10 mouse cellular contexts compared by ENCODE assay signal in the genomic region with DNA sequence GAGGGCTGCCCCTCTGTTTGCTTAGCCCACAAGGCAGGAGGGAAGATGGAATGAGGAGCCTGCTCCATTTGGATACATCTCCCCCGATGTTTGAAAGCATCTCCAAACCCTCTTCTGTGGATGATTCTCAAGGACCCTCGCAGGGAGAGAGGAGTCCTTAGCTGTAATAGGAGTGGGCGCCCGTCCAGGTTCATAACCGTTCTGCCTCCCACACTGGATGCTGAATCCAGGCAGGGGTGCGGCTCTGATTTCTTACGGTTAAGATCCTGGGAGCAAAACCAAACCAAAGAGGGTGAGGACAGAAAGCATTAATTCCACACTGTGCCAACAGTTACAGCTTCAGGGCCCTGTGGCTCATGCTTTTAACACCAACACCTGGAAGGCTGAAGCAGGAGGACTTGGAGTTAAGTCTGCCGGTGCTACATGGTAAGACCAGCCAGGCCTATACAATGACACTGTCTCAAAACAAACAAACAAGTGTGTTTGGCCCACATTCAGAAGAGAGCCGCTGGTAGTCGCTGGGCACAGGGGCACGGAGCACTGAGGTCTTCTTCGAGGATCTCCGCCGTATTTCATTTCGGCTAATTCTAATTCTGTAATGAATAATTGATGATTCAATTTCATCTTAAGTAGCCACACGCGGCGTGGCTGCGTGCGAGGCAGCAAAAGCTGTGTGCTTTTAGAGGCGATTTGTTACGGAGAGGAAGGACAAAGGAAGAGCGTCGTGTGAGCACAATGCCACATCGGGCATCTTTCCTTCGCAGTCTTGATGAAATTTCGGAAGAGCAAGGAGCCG.
DNase-seq lines count a peak whose midpoint lies in the region; ATAC-seq lines count a peak whose summit lies in the region.
"Had no signal": no experiment of that assay in that cellular context is flagged by ENCODE, and none has a peak within 500 bp of the region (broad histone marks: within the 10 kb centered on the region; RNA-seq: fewer than 3 reads in every experiment).

No protein-coding gene starts in this region.

- ATAC-seq in neural tube, embryonic 11.5 days (ENCODE audit: insufficient read depth, low FRiP score, low TSS enrichment), result peak; percentile 72
- 0 out of 2 replicates have a peak, but pooled peaks have one; percentile 39 for ATAC-seq in forebrain, embryonic 11.5 days (replicated peaks; ENCODE audit: low FRiP score)
- peak; percentile 61; the same call in 1 of the 2 replicates for ATAC-seq in hindbrain, embryonic 15.5 days (ENCODE audit: low FRiP score, low read depth)
- peak; percentile 53 for ATAC-seq in neural tube, embryonic 15.5 days (ENCODE audit: low FRiP score)
- ATAC-seq: lung, postnatal 0 days had no signal

- H3K9me3 ChIP-seq in neural tube, embryonic 11.5 days (ENCODE audit: control insufficient read depth, low read length), result no peaks in the 10 kb centered on the region
- H3K9me3 ChIP-seq in forebrain, embryonic 11.5 days (ENCODE audit: control insufficient read depth, low read length), result no peaks in the 10 kb centered on the region
- H3K9me3 ChIP-seq in hindbrain, embryonic 15.5 days, result no peaks in the 10 kb centered on the region
- H3K9me3 ChIP-seq in neural tube, embryonic 15.5 days (replicated peaks), result no peaks in the 10 kb centered on the region

- no peaks in the 10 kb centered on the region for H3K36me3 ChIP-seq in neural tube, embryonic 11.5 days (ENCODE audit: control insufficient read depth, insufficient read depth, low read length)
- H3K36me3 ChIP-seq in forebrain, embryonic 11.5 days (ENCODE audit: control insufficient read depth, insufficient read depth, low read length), result no peaks in the 10 kb centered on the region
- no peaks in the 10 kb centered on the region for H3K36me3 ChIP-seq in hindbrain, embryonic 15.5 days
- no peaks in the 10 kb centered on the region for H3K36me3 ChIP-seq in neural tube, embryonic 15.5 days
- H3K36me3 ChIP-seq: heart, embryonic 12.5 days had no signal

- peaks cover 15% of the 10 kb centered on the region for H3K4me1 ChIP-seq in neural tube, embryonic 11.5 days (ENCODE audit: control insufficient read depth, insufficient read depth, low read length)
- peaks cover 11% of the 10 kb centered on the region; the same call in 1 of the 2 replicates for H3K4me1 ChIP-seq in forebrain, embryonic 11.5 days (replicated peaks; ENCODE audit: control insufficient read depth, insufficient read depth, low read length)
- H3K4me1 ChIP-seq in hindbrain, embryonic 15.5 days (replicated peaks), result peaks cover 34% of the 10 kb centered on the region
- peaks cover 34% of the 10 kb centered on the region for H3K4me1 ChIP-seq in neural tube, embryonic 15.5 days

- 0 out of 2 replicates have a peak, but pooled peaks cover 11% of the 10 kb centered on the region for H3K27me3 ChIP-seq in neural tube, embryonic 11.5 days (ENCODE audit: control insufficient read depth, insufficient read depth, low read length)
- H3K27me3 ChIP-seq in forebrain, embryonic 11.5 days (ENCODE audit: control insufficient read depth, insufficient read depth, low read length), result no peaks in the 10 kb centered on the region
- H3K27me3 ChIP-seq in hindbrain, embryonic 15.5 days, result peaks cover 10% of the 10 kb centered on the region; the same call in 1 of the 2 replicates
- peaks cover 22% of the 10 kb centered on the region; the same call in 1 of the 2 replicates for H3K27me3 ChIP-seq in neural tube, embryonic 15.5 days (replicated peaks)

- peak; percentile 70 for DNase-seq in neural tube, embryonic 11.5 days (ENCODE audit: low spot score)
- DNase-seq in neural tube, embryonic 10.5 days (ENCODE audit: extremely low spot score, low spot score), result no peak
- no peak for DNase-seq in forebrain, embryonic 11.5 days (ENCODE audit: low spot score)
- DNase-seq in spleen, postnatal 14 days (ENCODE audit: low spot score in 2 of 2), result no peak
- DNase-seq in kidney, adult 18-20 months, result no peak
- DNase-seq: thymus, postnatal 14 days had no signal

- H3K4me2 ChIP-seq in neural tube, embryonic 11.5 days (ENCODE audit: low read depth), result no peak overlapping the region
- no peak overlapping the region for H3K4me2 ChIP-seq in forebrain, embryonic 11.5 days (ENCODE audit: low read depth, low read length, severe bottlenecking)
- H3K4me2 ChIP-seq in hindbrain, embryonic 15.5 days, result 0 out of 2 replicates have a peak overlapping the region, but pooled peaks have one; percentile 23
- H3K4me2 ChIP-seq in neural tube, embryonic 15.5 days, result peak overlapping the region; percentile 15; the same call in 1 of the 2 replicates
- H3K4me2 ChIP-seq: heart, embryonic 12.5 days had no signal

- H3K27ac ChIP-seq in neural tube, embryonic 11.5 days (ENCODE audit: low read depth, low read length), result 0 out of 2 replicates have a peak overlapping the region, but pooled peaks have one; percentile 4
- H3K27ac ChIP-seq in forebrain, embryonic 11.5 days (ENCODE audit: low read depth, low read length), result no peak overlapping the region
- 0 out of 2 replicates have a peak overlapping the region, but pooled peaks have one; percentile 0 for H3K27ac ChIP-seq in hindbrain, embryonic 15.5 days (replicated peaks)
- peak overlapping the region; percentile 23; the same call in 1 of the 2 replicates for H3K27ac ChIP-seq in neural tube, embryonic 15.5 days (replicated peaks)

- no peak overlapping the region for H3K9ac ChIP-seq in neural tube, embryonic 11.5 days (ENCODE audit: low read length)
- 0 out of 2 replicates have a peak overlapping the region, but pooled peaks have one; percentile 3 for H3K9ac ChIP-seq in forebrain, embryonic 11.5 days (ENCODE audit: low read length)
- no peak overlapping the region for H3K9ac ChIP-seq in hindbrain, embryonic 15.5 days
- H3K9ac ChIP-seq in neural tube, embryonic 15.5 days (replicated peaks), result no peak overlapping the region
- H3K9ac ChIP-seq: heart, embryonic 12.5 days had no signal

- WGBS in neural tube, embryonic 11.5 days, result 44% methylated on average over 28 of the region's 28 CpGs
- WGBS in forebrain, embryonic 11.5 days, result 58% methylated on average over 28 of the region's 28 CpGs
- WGBS in hindbrain, embryonic 15.5 days, result 18% methylated on average over 28 of the region's 28 CpGs
- WGBS in neural tube, embryonic 15.5 days, result 24% methylated on average over 28 of the region's 28 CpGs

- H3K4me3 ChIP-seq in neural tube, embryonic 11.5 days (ENCODE audit: low read depth, low read length), result no peak overlapping the region
- H3K4me3 ChIP-seq in forebrain, embryonic 11.5 days (ENCODE audit: low read depth, low read length), result no peak overlapping the region
- no peak overlapping the region for H3K4me3 ChIP-seq in hindbrain, embryonic 15.5 days
- H3K4me3 ChIP-seq in neural tube, embryonic 15.5 days (replicated peaks), result no peak overlapping the region
- H3K4me3 ChIP-seq: heart, embryonic 12.5 days had no signal

Comparison
In these comparisons a context has a peak if more than half of its experiments do, and no peak if none do; other contexts are left out.
1. H3K4me2 ChIP-seq: peak in hindbrain, embryonic 15.5 days (single experiment) and neural tube, embryonic 15.5 days (single experiment); none in neural tube, embryonic 11.5 days (single experiment) and forebrain, embryonic 11.5 days (single experiment).
2. Peak in every context shown above with its lines, with median percentiles within 50 percentile points of each other: ATAC-seq.